9 mouse cellular contexts compared by ENCODE assay signal in the genomic region with DNA sequence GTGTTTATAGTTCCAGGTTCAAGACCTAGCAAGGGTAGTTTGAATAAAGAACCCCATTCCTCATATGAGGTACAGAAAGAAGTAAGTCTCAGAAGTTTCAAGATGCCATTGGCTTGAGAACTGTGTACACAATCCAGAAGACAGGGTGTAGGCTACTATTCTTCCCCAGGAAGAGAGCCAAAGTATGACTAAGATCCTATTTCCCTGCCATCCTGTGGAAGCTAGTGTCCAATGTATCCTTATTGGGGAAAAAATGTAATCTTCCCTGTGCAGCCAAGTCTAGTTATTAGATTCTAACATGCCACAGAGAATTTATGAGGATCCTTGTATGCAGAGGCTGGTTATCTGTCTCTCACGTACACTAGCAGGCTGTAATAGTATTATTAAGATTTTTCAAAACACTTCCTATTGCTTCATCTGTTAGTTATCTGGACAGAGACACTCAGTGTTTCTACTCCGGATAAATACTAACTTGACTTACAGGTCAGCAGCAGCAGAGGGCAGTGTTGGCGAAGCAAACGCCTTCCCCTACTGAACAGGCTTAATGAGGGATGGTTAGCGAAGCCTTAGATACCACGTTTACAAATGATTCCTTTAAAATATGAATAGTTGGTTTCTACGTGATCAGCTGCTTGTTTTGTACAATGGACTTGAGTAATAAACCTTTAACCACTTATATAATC.
DNase-seq lines count a peak whose midpoint lies in the region; ATAC-seq and TF ChIP-seq lines count a peak whose summit lies in the region.
"Had no signal": no experiment of that assay in that cellular context is flagged by ENCODE, and none has a peak within 500 bp of the region (broad histone marks: within the 10 kb centered on the region; RNA-seq: fewer than 3 reads in every experiment).

No protein-coding gene starts in this region.

- H3K36me3 ChIP-seq in midbrain, embryonic 11.5 days (ENCODE audit: control insufficient read depth, insufficient read depth, low read length), result no peaks in the 10 kb centered on the region
- H3K36me3 ChIP-seq: limb, embryonic 15.5 days had no signal

- H3K27ac ChIP-seq in left cerebral cortex, adult 2 months, result no peak overlapping the region
- H3K27ac ChIP-seq in midbrain, embryonic 11.5 days (ENCODE audit: low read depth, low read length), result no peak overlapping the region
- H3K27ac ChIP-seq: limb, embryonic 15.5 days had no signal

- CTCF ChIA-PET in Patski (lab: Charles Lee), result interaction anchor here (0.6 to 3.3 kb wide), 5 partner anchors 11 to 131 kb away, joined by 3 to 19 read pairs (median 4); no protein-coding TSS in a partner anchor

- no peak overlapping the region for H3K9ac ChIP-seq in midbrain, embryonic 11.5 days (ENCODE audit: low read length)
- H3K9ac ChIP-seq: limb, embryonic 15.5 days had no signal

- no peak overlapping the region for H3K4me2 ChIP-seq in midbrain, embryonic 11.5 days
- H3K4me2 ChIP-seq: limb, embryonic 15.5 days had no signal

- intact Hi-C loops in left cerebral cortex, adult 2 months (cut with DNase I), result loop anchor here (5.0 to 10.0 kb wide), 2 partner anchors 122 to 635 kb away; no protein-coding TSS in a partner anchor

- H3K4me1 ChIP-seq in midbrain, embryonic 11.5 days (ENCODE audit: control insufficient read depth, insufficient read depth, low read length), result no peaks in the 10 kb centered on the region
- H3K4me1 ChIP-seq: limb, embryonic 15.5 days had no signal

- no peaks in the 10 kb centered on the region for H3K9me3 ChIP-seq in midbrain, embryonic 11.5 days (ENCODE audit: control insufficient read depth, low read length)
- H3K9me3 ChIP-seq: limb, embryonic 15.5 days had no signal

- TF ChIP-seq CTCF in Patski (IDR thresholded peaks at IDR 0.05), result peak; percentile 89
- TF ChIP-seq CTCF in left cerebral cortex, adult 2 months (IDR thresholded peaks at IDR 0.05), result peak; percentile 74

- H3K4me3 ChIP-seq in left cerebral cortex, adult 2 months, result no peak overlapping the region
- H3K4me3 ChIP-seq in midbrain, embryonic 11.5 days (ENCODE audit: low read depth, low read length), result no peak overlapping the region
- H3K4me3 ChIP-seq: limb, embryonic 15.5 days had no signal

- no peak for DNase-seq in Patski (ENCODE audit: low read depth, low spot score)
- peak; percentile 25 for DNase-seq in cerebellum, adult 8-10 months
- peak; percentile 8 to 47 for DNase-seq in frontal cortex, postnatal 14 days (ENCODE audit: low spot score in 2 of 2)
- peak; percentile 54 to 57 for DNase-seq in left cerebral cortex, adult 2 months (ENCODE audit: extremely low spot score in 1 of 2, low spot score in 2 of 2)
- DNase-seq in midbrain, embryonic 11.5 days (ENCODE audit: low spot score, missing footprints), result peak; percentile 88
- peak; percentile 40 for DNase-seq in skeletal muscle tissue, adult 2 months (ENCODE audit: low read depth, low spot score)
- no peak for DNase-seq in T-cell, adult 2 months (ENCODE audit: low spot score)

- H3K27me3 ChIP-seq in Patski, result peaks cover 3% of the 10 kb centered on the region
- no peaks in the 10 kb centered on the region for H3K27me3 ChIP-seq in midbrain, embryonic 11.5 days (ENCODE audit: control insufficient read depth, insufficient read depth, low read length)
- H3K27me3 ChIP-seq: limb, embryonic 15.5 days had no signal

- in situ Hi-C loops in Patski (cut with MboI; ENCODE audit: low pct_unique_long_range_greater_than_20kb), result loop anchor here (5.0 to 10.0 kb wide), 3 partner anchors 127 to 735 kb away; no protein-coding TSS in a partner anchor

- WGBS in midbrain, embryonic 11.5 days, result 17% methylated on average over 7 of the region's 7 CpGs

- POLR2A ChIA-PET in Patski (lab: Charles Lee), result no interaction called here

- peak; percentile 95 for ATAC-seq in Patski
- peak; percentile 56 for ATAC-seq in inflammation-experienced regulatory T-cells, adult 6 months
- peak; percentile 87 for ATAC-seq in midbrain, embryonic 11.5 days (ENCODE audit: low FRiP score)

Comparison
In these comparisons a context has a peak if more than half of its experiments do, and no peak if none do; other contexts are left out.
1. DNase-seq: peak in cerebellum, adult 8-10 months (single experiment), frontal cortex, postnatal 14 days (2 of 2), left cerebral cortex, adult 2 months (2 of 2), midbrain, embryonic 11.5 days (single experiment) and skeletal muscle tissue, adult 2 months (single experiment); none in Patski (single experiment) and T-cell, adult 2 months (single experiment).
2. Peak in every context shown above with its lines, with median percentiles within 50 percentile points of each other: ATAC-seq.